Mouse (Mus musculus) liver, embryonic 13.5 days (tissue): ENCODE measurements at regions not wholly inside any gene's neighbourhood (a gene's known extent, or its start where the extent isn't known, plus 50 kb on each side); places are given as distances from the start of the nearest gene placed in this dataset.

Experiments used
- ATAC-seq: fragments of 200-750 bp; cut with Nextera tagmentation; 2 replicates; pipeline ENCODE4 v1.8.0; 2017; ENCODE audit warnings: low read depth, mild to moderate bottlenecking, moderate number of reproducible peaks, moderate library complexity
- DNase-seq: peaks from one replicate; pipeline ENCODE4 v3.0.0; 2022
- H3K27ac ChIP-seq: fragments of 300-500 bp; sonication (generic); 2 replicates; pipeline ENCODE4 v1.5.1; 2015; ENCODE audit warnings: moderate library complexity, mild to moderate bottlenecking, inconsistent platforms
- H3K27me3 ChIP-seq: fragments of 300-500 bp; sonication (generic); 2 replicates; pipeline ENCODE4 v1.6.1; 2015; ENCODE audit warnings: mild to moderate bottlenecking, inconsistent platforms
- H3K36me3 ChIP-seq: fragments of 300-500 bp; sonication (generic); 2 replicates; pipeline ENCODE4 v1.6.1; 2015; ENCODE audit warnings: mild to moderate bottlenecking, inconsistent platforms
- H3K4me1 ChIP-seq: fragments of 300-500 bp; sonication (generic); replicated peaks from 2 replicates; pipeline ENCODE4 v1.6.1; 2015; ENCODE audit warnings: inconsistent platforms
- H3K4me2 ChIP-seq: fragments of 300-500 bp; sonication (generic); 2 replicates; pipeline ENCODE4 v1.6.1; 2015; ENCODE audit warnings: inconsistent platforms, mild to moderate bottlenecking, moderate library complexity
- H3K4me3 ChIP-seq: fragments of 300-500 bp; sonication (generic); replicated peaks from 2 replicates; pipeline ENCODE4 v1.5.1; 2015; ENCODE audit warnings: mild to moderate bottlenecking, inconsistent platforms
- H3K9ac ChIP-seq: fragments of 300-500 bp; sonication (generic); 2 replicates; pipeline ENCODE4 v1.6.1; 2015; ENCODE audit warnings: mild to moderate bottlenecking, inconsistent platforms
- H3K9me3 ChIP-seq: fragments of 300-500 bp; sonication (generic); replicated peaks from 2 replicates; pipeline ENCODE4 v1.6.1; 2016; ENCODE audit warnings: inconsistent platforms
- WGBS: fragments of 180-500 bp; shearing (Covaris S2); methylation state at CpG from one replicate; pipeline ENCODE4 v1.1.7; 2015; ENCODE audit not compliant: insufficient replicate concordance; 5-methylcytosine and 5-hydroxymethylcytosine counted together

- no peaks in the 10 kb centered on the region for H3K36me3 ChIP-seq
- no peaks in the 10 kb centered on the region for H3K9me3 ChIP-seq
- no peak overlapping the region for H3K4me2 ChIP-seq
- 31% methylated on average over 8 of the region's 8 CpGs for WGBS
- no peaks in the 10 kb centered on the region for H3K4me1 ChIP-seq
- ATAC-seq (no peak), DNase-seq (no peak)
- no peak overlapping the region for H3K4me3 ChIP-seq
- no peaks in the 10 kb centered on the region for H3K27me3 ChIP-seq
- no peak overlapping the region for H3K9ac ChIP-seq
- no peak overlapping the region for H3K27ac ChIP-seq
Measured at GRCm38 (mm10) chr7:70433838-70434237, 67.3 kb upstream of the Nr2f2 start.

GRCm38 (mm10) chr7:70433358-70433757, 66.8 kb upstream of the Nr2f2 start:
- Histone ChIP-seq H3K9me3 (no peaks in the 10 kb centered on the region), H3K36me3 (no peaks in the 10 kb centered on the region), H3K9ac (no peak overlapping the region), H3K4me1 (no peaks in the 10 kb centered on the region), H3K4me3 (no peak overlapping the region), H3K4me2 (no peak overlapping the region), H3K27ac (no peak overlapping the region), H3K27me3 (no peaks in the 10 kb centered on the region)
- 77% methylated on average over 6 of the region's 6 CpGs for WGBS
- ATAC-seq (no peak), DNase-seq (no peak)

GRCm38 (mm10) chr7:70431712-70432111, 65.2 kb upstream of the Nr2f2 start:
- ATAC-seq (no peak), DNase-seq (no peak)
- WGBS, result 51% methylated on average over 2 of the region's 2 CpGs
- H3K4me1 ChIP-seq, result no peaks in the 10 kb centered on the region
- no peak overlapping the region for H3K4me3 ChIP-seq
- no peak overlapping the region for H3K4me2 ChIP-seq
- H3K9me3 ChIP-seq, result no peaks in the 10 kb centered on the region
- no peak overlapping the region for H3K9ac ChIP-seq
- H3K27ac ChIP-seq, result no peak overlapping the region
- H3K36me3 ChIP-seq, result no peaks in the 10 kb centered on the region
- H3K27me3 ChIP-seq, result no peaks in the 10 kb centered on the region

- Histone ChIP-seq H3K36me3 (no peaks in the 10 kb centered on the region), H3K4me1 (no peaks in the 10 kb centered on the region), H3K27me3 (no peaks in the 10 kb centered on the region), H3K9me3 (no peaks in the 10 kb centered on the region), H3K27ac (no peak overlapping the region), H3K9ac (no peak overlapping the region), H3K4me3 (no peak overlapping the region), H3K4me2 (no peak overlapping the region)
- no peak for DNase-seq
- WGBS, result 41% methylated on average over 2 of the region's 2 CpGs
- no peak for ATAC-seq
Measured at GRCm38 (mm10) chr7:70429326-70429725, 62.8 kb upstream of the Nr2f2 start.

- Histone ChIP-seq H3K9me3 (no peaks in the 10 kb centered on the region), H3K4me1 (no peaks in the 10 kb centered on the region), H3K27ac (no peak overlapping the region), H3K9ac (no peak overlapping the region), H3K4me2 (no peak overlapping the region), H3K27me3 (no peaks in the 10 kb centered on the region), H3K36me3 (no peaks in the 10 kb centered on the region), H3K4me3 (no peak overlapping the region)
- 60% methylated on average over 4 of the region's 4 CpGs for WGBS
- DNase-seq, result no peak
- ATAC-seq, result no peak
Measured at GRCm38 (mm10) chr7:70424231-70424620, 57.7 kb upstream of the Nr2f2 start.

GRCm38 (mm10) chr7:70423524-70424230, 57.1 kb upstream of the Nr2f2 start:
- 61% methylated on average over 10 of the region's 10 CpGs for WGBS
- DNase-seq (no peak), ATAC-seq (no peak)
- H3K4me3 ChIP-seq, result no peak overlapping the region
- no peaks in the 10 kb centered on the region for H3K9me3 ChIP-seq
- no peak overlapping the region for H3K27ac ChIP-seq
- no peak overlapping the region for H3K4me2 ChIP-seq
- H3K9ac ChIP-seq, result no peak overlapping the region
- no peaks in the 10 kb centered on the region for H3K36me3 ChIP-seq
- H3K4me1 ChIP-seq, result no peaks in the 10 kb centered on the region
- no peaks in the 10 kb centered on the region for H3K27me3 ChIP-seq

GRCm38 (mm10) chr7:70416185-70416941, 49.8 kb upstream of the Nr2f2 start:
- no peaks in the 10 kb centered on the region for H3K4me1 ChIP-seq
- ATAC-seq, result no peak
- H3K27me3 ChIP-seq, result no peaks in the 10 kb centered on the region
- DNase-seq, result no peak
- H3K4me3 ChIP-seq, result no peak overlapping the region
- WGBS, result 77% methylated on average over 10 of the region's 10 CpGs
- no peaks in the 10 kb centered on the region for H3K36me3 ChIP-seq
- no peak overlapping the region for H3K9ac ChIP-seq
- H3K27ac ChIP-seq, result no peak overlapping the region
- H3K9me3 ChIP-seq, result no peaks in the 10 kb centered on the region
- no peak overlapping the region for H3K4me2 ChIP-seq
